Mouse (Mus musculus) layer of hippocampus, adult 9-10 months (tissue): Measurements from ENCODE around the gene Gnl3l.

Experiments used
- DNase-seq: peaks from one replicate; pipeline ENCODE4 v3.0.0; 2022; ENCODE audit warnings: low spot score

Gene Gnl3l

DNA sequence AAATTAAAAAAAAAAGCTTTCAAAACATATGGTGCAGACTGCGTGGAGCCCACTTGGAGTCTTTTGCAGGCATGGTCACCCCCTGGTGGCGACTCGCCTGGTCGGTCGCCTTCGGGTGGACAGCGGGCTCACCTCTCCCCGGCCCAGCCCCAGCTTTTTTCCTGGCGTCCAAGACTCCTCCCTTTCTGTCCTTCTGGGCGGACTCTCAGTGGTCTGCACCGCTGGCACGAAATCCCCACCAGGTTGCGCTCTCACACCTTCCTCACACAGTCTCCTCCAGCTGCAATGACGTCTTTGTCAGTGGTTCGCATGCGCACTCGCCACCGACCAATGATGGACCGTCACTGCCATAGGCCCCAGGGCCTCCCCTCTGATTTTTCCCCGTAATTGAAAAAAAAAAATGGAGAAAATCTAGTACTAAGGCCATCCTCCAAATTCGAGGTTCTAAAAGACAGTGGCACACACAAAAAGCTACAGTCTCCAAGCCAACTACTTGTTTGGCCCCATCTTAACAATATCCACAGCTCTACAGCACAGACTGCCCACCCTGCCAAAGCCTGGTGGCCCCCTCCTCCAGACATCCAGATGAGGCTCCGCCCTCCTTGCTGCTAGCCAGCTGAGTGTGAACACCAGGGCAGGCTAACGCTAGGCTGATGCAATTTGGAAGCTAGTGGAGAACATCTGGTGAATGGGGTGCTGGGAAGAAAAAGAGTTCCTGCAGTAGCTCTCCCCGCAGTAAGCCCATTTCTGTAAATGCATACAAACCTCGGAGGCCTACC is 60.4 kb downstream of the Gnl3l start:
- DNase-seq, result no peak

DNA sequence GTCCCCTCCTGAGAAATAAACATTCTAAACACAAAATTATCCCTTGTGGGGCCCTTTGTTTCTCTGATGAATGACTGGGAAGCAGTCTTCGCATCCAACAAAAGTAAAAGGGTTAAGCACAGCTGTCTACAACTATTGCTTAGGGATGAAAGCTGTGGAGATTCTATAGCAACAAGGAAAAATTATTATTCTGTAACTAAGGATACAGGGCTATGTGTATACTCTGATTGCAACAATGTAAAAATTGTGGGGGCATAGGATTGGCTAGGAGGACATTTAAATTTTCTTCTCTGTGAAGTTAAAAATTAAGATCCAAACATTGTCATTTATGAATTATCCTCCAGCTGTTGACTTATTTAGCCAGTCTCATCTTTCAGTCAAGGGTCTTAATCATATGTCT is 61.1 kb downstream of the Gnl3l start:
- no peak for DNase-seq

DNA sequence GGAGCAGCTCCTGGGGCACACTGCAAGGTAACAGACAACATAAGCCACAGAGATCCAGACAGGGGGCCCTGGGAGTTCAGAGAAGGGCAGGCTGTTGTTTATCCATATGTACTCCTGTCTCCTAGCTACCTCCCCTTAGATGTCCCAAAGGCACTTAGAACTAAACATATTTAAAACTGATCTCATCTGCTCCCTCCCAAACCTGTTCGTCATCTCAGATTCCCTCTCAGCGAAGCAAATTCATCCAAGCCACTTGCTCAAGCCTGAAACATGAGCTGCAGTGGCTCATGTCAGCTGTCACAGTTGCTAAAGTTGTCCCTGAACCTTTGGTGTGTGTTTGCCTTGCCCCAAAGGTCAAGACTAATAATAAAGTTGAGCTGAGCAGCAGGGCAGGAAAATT is 61.7 kb downstream of the Gnl3l start:
- no peak for DNase-seq

DNA sequence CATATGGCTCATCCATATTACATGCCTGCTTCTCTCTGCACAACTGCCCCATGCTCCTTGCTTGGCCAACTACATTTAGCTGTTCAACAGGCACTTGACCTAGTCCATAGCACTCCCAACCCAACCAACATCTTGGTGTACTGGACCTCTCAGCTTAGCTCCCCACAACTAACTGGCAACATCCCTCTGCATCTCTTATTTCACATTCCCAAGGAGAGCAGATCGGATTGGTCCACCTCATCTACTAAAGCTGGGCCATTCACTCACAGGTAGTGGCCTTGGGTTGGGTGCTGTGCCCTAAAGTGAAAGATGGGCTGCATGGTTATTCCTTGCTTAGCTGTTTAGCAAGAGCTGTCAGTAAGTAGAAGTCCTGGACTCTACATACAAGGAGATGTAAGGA is 62.4 kb downstream of the Gnl3l start:
- no peak for DNase-seq
